ENCODE assay signal across 9 mouse cellular contexts in the genomic region with DNA sequence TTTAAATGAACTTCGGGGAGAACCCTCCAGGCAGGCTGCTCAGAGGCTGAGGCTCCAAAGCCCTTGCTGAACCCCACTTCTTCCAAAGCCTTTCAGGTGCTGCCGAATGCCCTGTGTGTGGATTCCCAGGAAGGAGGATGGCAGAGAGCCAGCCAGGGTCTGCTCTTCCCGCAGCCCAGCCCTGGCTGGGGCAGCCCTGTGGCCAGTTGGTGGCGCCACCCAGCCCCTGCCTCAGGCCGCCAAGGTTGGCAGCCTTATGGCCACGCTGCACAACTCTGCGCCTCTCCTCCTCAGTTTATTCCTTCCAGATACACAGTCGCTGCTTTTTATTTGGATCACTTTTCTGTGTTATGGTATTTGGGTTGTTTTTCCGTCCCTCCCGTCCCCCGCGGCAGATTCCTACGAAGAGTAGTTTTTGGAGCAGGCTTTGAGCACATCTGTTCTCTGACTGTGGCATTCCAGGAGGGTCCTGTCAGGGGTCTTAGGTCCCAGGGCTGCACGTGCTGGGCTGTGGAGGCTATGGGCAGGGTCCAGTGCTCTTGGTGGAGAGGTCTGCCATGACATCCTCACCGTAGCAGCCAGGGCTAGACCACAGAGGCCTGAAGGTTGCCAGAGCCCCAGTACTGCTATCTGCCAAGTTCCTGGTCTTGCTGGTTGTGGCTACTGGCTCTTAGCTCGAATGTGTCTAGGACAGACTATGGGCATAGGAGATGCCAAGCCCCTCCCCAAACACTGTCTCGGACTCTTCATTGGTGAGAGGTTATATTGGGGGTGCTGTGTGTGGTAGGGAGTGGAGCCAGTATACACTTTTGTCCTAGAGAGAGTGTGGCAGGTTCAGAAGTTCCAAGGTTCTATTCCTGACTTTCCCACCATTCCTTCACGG.
DNase-seq lines count a peak whose midpoint lies in the region; ATAC-seq and TF ChIP-seq lines count a peak whose summit lies in the region.
"Had no signal": no experiment of that assay in that cellular context is flagged by ENCODE, and none has a peak within 500 bp of the region (broad histone marks: within the 10 kb centered on the region; RNA-seq: fewer than 3 reads in every experiment).

No protein-coding gene starts in this region.

- H3K4me2 ChIP-seq in forebrain, embryonic 11.5 days (ENCODE audit: low read depth, low read length, severe bottlenecking), result no peak overlapping the region
- H3K4me2 ChIP-seq in forebrain, embryonic 16.5 days (ENCODE audit: low read length), result no peak overlapping the region
- H3K4me2 ChIP-seq in liver, embryonic 11.5 days, result no peak overlapping the region
- no peak overlapping the region for H3K4me2 ChIP-seq in limb, embryonic 12.5 days

- 44% methylated on average over 18 of the region's 18 CpGs for WGBS in forebrain, embryonic 11.5 days
- WGBS in forebrain, embryonic 16.5 days, result 50% methylated on average over 18 of the region's 18 CpGs
- 66% methylated on average over 18 of the region's 18 CpGs for WGBS in liver, adult 2 months
- WGBS in liver, embryonic 11.5 days, result 61% methylated on average over 18 of the region's 18 CpGs
- WGBS in limb, embryonic 12.5 days, result 45% methylated on average over 18 of the region's 18 CpGs

- 0 out of 2 replicates have a peak, but pooled peaks have one; percentile 5 for TF ChIP-seq CTCF in liver, adult 2 months (IDR thresholded peaks at IDR 0.05; ENCODE audit: low read depth, low read length)

- no peaks in the 10 kb centered on the region for H3K9me3 ChIP-seq in forebrain, embryonic 11.5 days (ENCODE audit: control insufficient read depth, low read length)
- H3K9me3 ChIP-seq in forebrain, embryonic 16.5 days (ENCODE audit: control insufficient read depth, low read length), result no peaks in the 10 kb centered on the region
- no peaks in the 10 kb centered on the region for H3K9me3 ChIP-seq in liver, embryonic 11.5 days (ENCODE audit: control insufficient read depth, low read length)
- H3K9me3 ChIP-seq in limb, embryonic 12.5 days, result no peaks in the 10 kb centered on the region

- no peak for ATAC-seq in forebrain, embryonic 11.5 days (replicated peaks; ENCODE audit: low FRiP score)
- ATAC-seq in forebrain, embryonic 16.5 days, result no peak
- no peak for ATAC-seq in liver, embryonic 11.5 days (replicated peaks; ENCODE audit: low FRiP score)
- ATAC-seq in limb, embryonic 12.5 days (ENCODE audit: insufficient number of reproducible peaks, insufficient read depth, low FRiP score, low TSS enrichment, low read depth), result 0 out of 2 replicates have a peak, but pooled peaks have one; percentile 44

- H3K79me2 ChIP-seq in liver, adult 2 months (ENCODE audit: control insufficient read depth, insufficient read depth, low read length), result no peaks in the 10 kb centered on the region

- no peaks in the 10 kb centered on the region for H3K36me3 ChIP-seq in forebrain, embryonic 11.5 days (ENCODE audit: control insufficient read depth, insufficient read depth, low read length)
- H3K36me3 ChIP-seq in forebrain, embryonic 16.5 days (ENCODE audit: control insufficient read depth, insufficient read depth), result no peaks in the 10 kb centered on the region
- no peaks in the 10 kb centered on the region for H3K36me3 ChIP-seq in liver, adult 2 months (ENCODE audit: control insufficient read depth, insufficient read depth, low read length)
- no peaks in the 10 kb centered on the region for H3K36me3 ChIP-seq in liver, embryonic 11.5 days (ENCODE audit: control insufficient read depth, insufficient read depth, low read length)
- no peaks in the 10 kb centered on the region for H3K36me3 ChIP-seq in limb, embryonic 12.5 days

- no peak overlapping the region for H3K4me3 ChIP-seq in forebrain, embryonic 11.5 days (ENCODE audit: low read depth, low read length)
- no peak overlapping the region for H3K4me3 ChIP-seq in forebrain, embryonic 16.5 days (replicated peaks; ENCODE audit: low read length)
- no peak overlapping the region for H3K4me3 ChIP-seq in liver, adult 2 months (ENCODE audit: insufficient read depth, low read depth, low read length)
- H3K4me3 ChIP-seq in liver, embryonic 11.5 days (ENCODE audit: low read depth, low read length), result no peak overlapping the region
- no peak overlapping the region for H3K4me3 ChIP-seq in limb, embryonic 12.5 days (replicated peaks)

- H3K9ac ChIP-seq in forebrain, embryonic 11.5 days (ENCODE audit: low read length), result no peak overlapping the region
- no peak overlapping the region for H3K9ac ChIP-seq in forebrain, embryonic 16.5 days (replicated peaks; ENCODE audit: low read depth, low read length)
- no peak overlapping the region for H3K9ac ChIP-seq in liver, adult 2 months (ENCODE audit: low read depth, low read length)
- H3K9ac ChIP-seq in liver, embryonic 11.5 days (ENCODE audit: low read depth, low read length), result no peak overlapping the region
- H3K9ac ChIP-seq in limb, embryonic 12.5 days (replicated peaks), result no peak overlapping the region

- peak; percentile 68 for DNase-seq in forebrain, embryonic 11.5 days (ENCODE audit: low spot score)
- DNase-seq in liver, adult 2 months (ENCODE audit: extremely low read depth, low read depth, low spot score), result no peak
- no peak for DNase-seq in liver, embryonic 11.5 days (ENCODE audit: low spot score)
- DNase-seq in embryo, embryonic 10 days (ENCODE audit: low spot score), result peak; percentile 52
- no peak for DNase-seq in urinary bladder, postnatal 25 days (ENCODE audit: low spot score)
- DNase-seq in spleen, adult 18-20 months, result no peak
- DNase-seq: thymus, postnatal 25 days had no signal

- peaks cover 2% of the 10 kb centered on the region for H3K27me3 ChIP-seq in forebrain, embryonic 11.5 days (ENCODE audit: control insufficient read depth, insufficient read depth, low read length)
- no peaks in the 10 kb centered on the region for H3K27me3 ChIP-seq in forebrain, embryonic 16.5 days (replicated peaks; ENCODE audit: control insufficient read depth, insufficient read depth, low read length)
- H3K27me3 ChIP-seq in liver, adult 2 months (ENCODE audit: control insufficient read depth, insufficient read depth, low read length), result no peaks in the 10 kb centered on the region
- no peaks in the 10 kb centered on the region for H3K27me3 ChIP-seq in liver, embryonic 11.5 days (replicated peaks; ENCODE audit: control insufficient read depth, insufficient read depth, low read length)
- H3K27me3 ChIP-seq in limb, embryonic 12.5 days, result no peaks in the 10 kb centered on the region

- TF ChIP-seq POLR2A in liver, adult 2 months (IDR thresholded peaks at IDR 0.05; ENCODE audit: extremely low read depth, insufficient read depth, low read length), result no peak

- no peak overlapping the region for H3K27ac ChIP-seq in forebrain, embryonic 11.5 days (ENCODE audit: low read depth, low read length)
- no peak overlapping the region for H3K27ac ChIP-seq in forebrain, embryonic 16.5 days (ENCODE audit: low read length)
- H3K27ac ChIP-seq in liver, adult 2 months (replicated peaks; ENCODE audit: insufficient read depth, low read depth, low read length), result no peak overlapping the region
- H3K27ac ChIP-seq in liver, embryonic 11.5 days (ENCODE audit: low read depth, low read length), result no peak overlapping the region
- peak overlapping the region; percentile 53; the same call in 1 of the 2 replicates for H3K27ac ChIP-seq in limb, embryonic 12.5 days

- 0 out of 2 replicates have a peak, but pooled peaks cover 2% of the 10 kb centered on the region for H3K4me1 ChIP-seq in forebrain, embryonic 11.5 days (replicated peaks; ENCODE audit: control insufficient read depth, insufficient read depth, low read length)
- H3K4me1 ChIP-seq in forebrain, embryonic 16.5 days (replicated peaks; ENCODE audit: control insufficient read depth, insufficient read depth, low read length), result peaks cover 6% of the 10 kb centered on the region; the same call in 1 of the 2 replicates
- H3K4me1 ChIP-seq in liver, adult 2 months (ENCODE audit: control insufficient read depth, insufficient read depth, low read length), result no peaks in the 10 kb centered on the region
- peaks cover 5% of the 10 kb centered on the region; the same call in 1 of the 2 replicates for H3K4me1 ChIP-seq in liver, embryonic 11.5 days (replicated peaks; ENCODE audit: control insufficient read depth, insufficient read depth, low read length)
- peaks cover 39% of the 10 kb centered on the region for H3K4me1 ChIP-seq in limb, embryonic 12.5 days (replicated peaks)

Comparison
In these comparisons a context has a peak if more than half of its experiments do, and no peak if none do; other contexts are left out.
1. DNase-seq: peak in forebrain, embryonic 11.5 days (single experiment) and embryo, embryonic 10 days (single experiment); none in liver, adult 2 months (single experiment), liver, embryonic 11.5 days (single experiment), urinary bladder, postnatal 25 days (single experiment) and spleen, adult 18-20 months (0 of 2).